Mouse (Mus musculus) megakaryocyte, adult 5-6 weeks (primary cell): ENCODE data around the gene Cdh6. TPM values are rescaled to one million over a fixed set of nuclear protein-coding genes. Genes with fewer than 3 reads are reported as not detected.

Source experiments
- ATAC-seq: 2 replicates; pipeline ENCODE4 v1.8.0; 2016; ENCODE audit warnings: mild to moderate bottlenecking, inconsistent platforms; ENCODE audit not compliant: poor library complexity, severe bottlenecking
- total RNA-seq, 2 experiments: library from RNA; stranded (forward) in 1 of 2; stranded (reverse) in 1 of 2; fragments of 153-499, 151-499 nt in 1 of 2; fragments of 221-1000, 200-1000 nt in 1 of 2; gene quantifications; 2 replicates each; pipeline versions ENCODE4 v1.2.3 to v1.2.4; 2015 to 2017

Cdh6 gene
- total RNA-seq, 2 experiments from 2014 or later = not detected

GRCm38 (mm10) chr15:13067429-13068212 is 105.9 kb downstream of the Cdh6 start:
- ATAC-seq = no peak

GRCm38 (mm10) chr15:13066765-13067164 is 106.7 kb downstream of the Cdh6 start:
- no peak for ATAC-seq

DNA sequence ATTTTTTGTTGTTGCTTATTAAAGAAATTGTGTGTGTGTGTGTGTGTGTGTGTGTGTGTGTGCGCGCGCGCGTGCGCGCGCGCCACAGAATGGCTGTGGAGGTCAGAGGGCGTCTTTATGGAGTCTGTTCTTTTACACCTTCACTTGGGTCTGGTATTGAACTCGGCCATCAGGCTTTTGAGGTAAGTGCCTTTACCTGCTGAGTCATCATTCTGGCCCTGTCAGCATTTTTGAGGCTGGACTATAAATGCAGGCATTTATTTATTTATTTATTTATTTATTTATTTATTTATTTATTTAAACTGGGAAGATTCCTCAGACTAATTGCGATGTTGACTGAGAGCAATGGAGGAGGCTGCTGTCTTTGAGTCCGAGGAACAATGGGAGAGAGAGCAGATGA is 109.8 kb downstream of the Cdh6 start:
- ATAC-seq = no peak

DNA sequence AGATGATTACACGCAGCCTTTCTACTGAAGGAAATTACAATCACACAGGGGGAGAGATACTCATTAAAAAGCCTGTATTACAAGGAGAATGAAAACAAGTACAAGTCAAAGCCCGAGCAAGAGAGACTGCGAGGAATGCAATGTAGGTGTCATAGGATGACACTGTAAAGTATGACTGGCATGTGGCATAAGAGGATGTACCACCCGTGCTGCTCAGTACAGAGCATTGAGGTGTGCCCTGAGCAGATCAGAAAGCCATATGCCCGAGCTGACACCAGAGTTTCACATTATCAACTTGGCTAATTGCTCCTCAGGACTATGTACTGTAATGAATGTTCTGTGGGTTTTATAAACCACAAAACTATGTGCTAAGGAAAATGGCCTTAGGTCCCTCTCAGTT is 115.7 kb downstream of the Cdh6 start:
- no peak for ATAC-seq

DNA sequence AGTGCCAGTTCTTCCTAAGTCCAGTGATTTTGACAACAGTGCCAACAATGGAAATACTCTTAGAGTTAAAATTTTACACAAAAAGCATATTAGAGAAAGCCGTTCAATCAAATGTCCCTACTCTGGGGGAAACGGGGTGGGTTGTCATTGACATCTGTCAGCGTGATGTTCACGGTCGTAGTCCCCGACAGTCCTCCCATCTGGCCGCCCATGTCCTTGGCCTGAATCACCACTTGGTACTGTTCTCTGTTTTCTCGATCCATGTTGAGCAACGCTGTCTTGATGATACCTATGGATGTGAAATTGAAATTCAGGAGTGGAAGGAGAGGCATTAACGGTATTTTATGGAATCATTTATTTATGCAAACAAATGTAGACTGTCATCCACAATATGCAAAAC is 116.2 kb downstream of the Cdh6 start:
- ATAC-seq = no peak

- no peak for ATAC-seq
Observed at GRCm38 (mm10) chr15:13047910-13048309, 125.6 kb downstream of the Cdh6 start.

DNA sequence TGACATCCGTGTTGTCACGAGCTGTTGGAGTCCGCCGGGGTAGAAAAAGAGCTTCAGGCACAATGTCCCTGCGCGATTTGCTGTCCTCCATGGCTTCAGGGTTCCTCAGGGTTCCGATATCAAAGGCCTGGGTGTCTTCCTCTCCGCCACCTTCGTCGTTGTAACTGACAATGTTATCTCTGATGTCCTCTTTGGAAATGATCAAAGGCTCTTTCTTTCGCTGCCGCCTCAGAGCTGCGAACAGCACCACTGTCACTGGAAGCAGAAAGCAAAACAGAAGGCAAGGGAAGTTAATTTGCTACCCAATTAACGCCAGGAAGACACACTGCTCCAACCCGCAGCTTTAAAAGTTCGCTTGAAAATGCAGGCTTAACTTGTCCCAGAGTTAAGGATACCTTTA is 139.0 kb downstream of the Cdh6 start:
- no peak for ATAC-seq

DNA sequence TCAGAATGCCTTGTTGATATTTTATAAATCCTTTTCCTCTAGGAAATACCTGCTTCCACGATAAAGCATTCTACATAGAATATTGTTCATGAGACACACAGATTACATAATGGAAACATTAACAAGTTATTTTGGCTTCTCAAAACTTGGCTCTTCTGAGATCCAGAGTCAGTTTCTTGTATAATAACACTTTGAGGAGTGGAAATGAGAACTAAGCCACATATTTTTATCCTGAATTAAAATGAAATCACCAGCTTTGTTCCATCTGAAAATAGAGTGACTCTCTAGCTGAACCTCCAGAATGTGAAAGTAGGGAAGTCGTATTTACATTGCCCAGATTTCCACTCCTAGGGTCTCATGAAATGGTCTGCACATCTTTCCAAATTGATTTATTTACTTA is 142.8 kb downstream of the Cdh6 start:
- ATAC-seq = no peak

GRCm38 (mm10) chr15:13027513-13027912 is 146.0 kb downstream of the Cdh6 start:
- no peak for ATAC-seq

- ATAC-seq = no peak
Observed at GRCm38 (mm10) chr15:13016756-13017357, 156.6 kb downstream of the Cdh6 start.

- no peak for ATAC-seq
Observed at GRCm38 (mm10) chr15:13008803-13009202, 164.7 kb downstream of the Cdh6 start.

- ATAC-seq = no peak
Observed at GRCm38 (mm10) chr15:13005934-13006333, 167.5 kb downstream of the Cdh6 start.

- ATAC-seq = no peak
Observed at GRCm38 (mm10) chr15:13001549-13001948, 171.9 kb downstream of the Cdh6 start.

DNA sequence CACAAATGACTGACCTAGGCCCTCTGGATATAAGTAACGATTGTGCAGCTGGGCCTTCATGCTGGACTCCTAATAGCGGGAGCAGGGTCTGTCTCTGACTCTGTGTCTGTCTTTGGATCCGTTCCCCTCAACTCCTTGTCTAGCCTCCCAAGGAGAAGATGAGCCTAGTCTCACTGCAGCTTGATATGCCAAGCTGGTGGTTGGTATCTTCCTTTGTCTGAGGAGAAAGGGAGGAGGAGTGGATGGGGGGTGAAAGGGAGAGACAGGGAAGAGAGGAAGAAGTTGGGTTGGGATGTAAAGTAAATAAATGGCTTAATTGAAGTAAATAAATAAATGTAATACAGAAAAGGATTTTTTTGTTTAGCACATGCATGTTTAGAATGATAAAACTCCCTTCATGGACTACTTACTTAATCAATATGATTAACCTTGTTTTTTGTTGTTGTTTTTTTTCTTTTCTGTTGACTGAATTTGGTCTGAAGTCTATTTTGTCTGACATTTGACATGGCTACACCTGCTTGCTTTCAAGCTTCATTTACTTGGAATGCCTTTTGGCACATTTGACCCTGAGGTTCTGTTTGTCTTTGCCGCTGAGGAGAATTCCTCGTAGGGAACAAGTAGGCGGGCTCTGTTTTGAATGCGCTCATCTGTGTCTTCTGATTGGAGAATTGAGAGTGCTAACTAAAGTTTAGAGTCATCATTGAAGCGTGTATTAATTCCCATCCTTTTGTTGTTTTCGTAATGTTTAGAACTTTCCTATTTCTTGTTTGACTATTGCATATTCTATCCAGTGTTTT is 178.7 kb downstream of the Cdh6 start:
- no peak for ATAC-seq
